Mouse (Mus musculus) bone marrow, adult 2 months (tissue): ENCODE measurements at regions not wholly inside any gene's neighbourhood (a gene's known extent, or its start where the extent isn't known, plus 50 kb on each side); places are given as distances from the start of the nearest gene placed in this dataset.

Experiments
- CTCF ChIP-seq: fragments of 200-500 bp; IDR thresholded peaks from 2 replicates; pipeline ENCODE4 v1.5.1; 2011; ENCODE audit warnings: low read length, control low read depth; ENCODE audit not compliant: control insufficient read depth, insufficient read depth
- POLR2A ChIP-seq: fragments of 200-500 bp; IDR thresholded peaks from 2 replicates; pipeline ENCODE4 v1.6.1; 2011; ENCODE audit warnings: low read depth, mild to moderate bottlenecking, control low read depth, low read length, borderline replicate concordance; ENCODE audit not compliant: control insufficient read depth

GRCm38 (mm10) chr11:90130635-90131034 lies 56.8 kb upstream of the Gm45716 start:
- TF ChIP-seq CTCF = no peak
- TF ChIP-seq POLR2A = no peak
